Mouse (Mus musculus) CH12.LX (cell line): ENCODE data around the gene Erg28. TPM values are rescaled to one million over a fixed set of nuclear protein-coding genes. Genes with fewer than 3 reads are reported as not detected.

Experiments
- DNase-seq: peaks from one replicate; pipeline ENCODE4 v3.0.0-alpha.2; 2013; ENCODE audit errors: extremely low read depth
- H3K27ac ChIP-seq: 2 replicates; pipeline ENCODE4 v1.5.1; 2012; ENCODE audit warnings: low read depth, mild to moderate bottlenecking, control low read depth, moderate library complexity; ENCODE audit not compliant: insufficient read depth
- H3K27me3 ChIP-seq: replicated peaks from 2 replicates; pipeline ENCODE3; 2012; ENCODE audit warnings: inconsistent platforms
- H3K36me3 ChIP-seq, 2 experiments: replicated peaks in 1 of 2; 2 replicates each; pipeline versions ENCODE3 to v1.6.1; 2012; ENCODE audit warnings: inconsistent platforms in 1 of 2, low read length in 1 of 2, mild to moderate bottlenecking in 1 of 2, mixed read lengths in 1 of 2, moderate library complexity in 1 of 2; ENCODE audit not compliant: control insufficient read depth in 1 of 2, insufficient read depth in 1 of 2
- H3K4me1 ChIP-seq, 2 experiments: 2 replicates each; pipeline ENCODE4 v1.6.1; 2012; ENCODE audit warnings: inconsistent platforms in 1 of 2, moderate library complexity in 1 of 2; ENCODE audit not compliant: insufficient read depth in 2 of 2, control insufficient read depth in 1 of 2
- H3K4me2 ChIP-seq: 2 replicates; pipeline ENCODE4 v1.6.1; 2012; ENCODE audit warnings: low read depth, mild to moderate bottlenecking, control low read depth; ENCODE audit not compliant: poor library complexity, insufficient read depth, severe bottlenecking
- H3K4me3 ChIP-seq, 3 experiments: fragments of 150-350 bp in 1 of 3; sonication (generic) in 1 of 3; replicated peaks in 1 of 3; 2 replicates each; pipeline versions ENCODE3 to v1.5.1; 2011 to 2012; ENCODE audit warnings: low read depth in 2 of 3, low read length in 2 of 3, mild to moderate bottlenecking in 2 of 3, moderate library complexity in 2 of 3, control low read depth in 1 of 3, improper control_type of control experiment in 1 of 3, inconsistent platforms in 1 of 3, mixed read lengths in 1 of 3; ENCODE audit not compliant: poor library complexity in 1 of 3
- H3K79me2 ChIP-seq: replicated peaks from 2 replicates; pipeline ENCODE4 v1.6.1; 2012; ENCODE audit warnings: mild to moderate bottlenecking, moderate library complexity; ENCODE audit not compliant: control insufficient read depth, poor library complexity, insufficient read depth, severe bottlenecking; ENCODE audit errors: extremely low read depth
- H3K9ac ChIP-seq: 2 replicates; pipeline ENCODE4 v1.6.1; 2012; ENCODE audit warnings: low read depth, mild to moderate bottlenecking, control low read depth, moderate library complexity; ENCODE audit not compliant: insufficient read depth
- H3K9me3 ChIP-seq: replicated peaks from 2 replicates; pipeline ENCODE3; 2012; ENCODE audit warnings: low read length, inconsistent platforms, mixed read lengths
- CHD1 ChIP-seq: IDR thresholded peaks from 2 replicates; pipeline ENCODE4 v1.6.1; 2012; ENCODE audit warnings: low read depth, low read length, improper control_type of control experiment, inconsistent platforms
- CTCF ChIP-seq, 2 experiments: IDR thresholded peaks in 1 of 2; conservative IDR thresholded peaks in 1 of 2; 2 replicates each; pipeline ENCODE4 v1.5.1; 2011 to 2012; ENCODE audit warnings: low read depth in 2 of 2, low read length in 2 of 2, improper control_type of control experiment in 1 of 2, inconsistent platforms in 1 of 2, mild to moderate bottlenecking in 1 of 2, moderate library complexity in 1 of 2
- E2F4 ChIP-seq: IDR thresholded peaks from 2 replicates; pipeline ENCODE4 v1.6.1; 2011; ENCODE audit warnings: low read depth, low read length, improper control_type of control experiment; ENCODE audit not compliant: insufficient replicate concordance
- ETS1 ChIP-seq: conservative IDR thresholded peaks from 2 replicates; pipeline ENCODE4 v1.6.1; 2012; ENCODE audit warnings: low read depth, mild to moderate bottlenecking, inconsistent platforms, low read length, improper control_type of control experiment, moderate library complexity
- HCFC1 ChIP-seq: IDR thresholded peaks from 2 replicates; pipeline ENCODE4 v1.6.1; 2012; ENCODE audit warnings: low read depth, mild to moderate bottlenecking, inconsistent platforms, low read length, improper control_type of control experiment
- IRF4 ChIP-seq: IDR thresholded peaks from 2 replicates; pipeline ENCODE4 v1.6.1; 2014; ENCODE audit warnings: low read depth, mild to moderate bottlenecking, inconsistent platforms, low read length, improper control_type of control experiment
- JUN ChIP-seq: IDR thresholded peaks from 2 replicates; pipeline ENCODE4 v1.6.1; 2011; ENCODE audit warnings: low read depth, mild to moderate bottlenecking, low read length, improper control_type of control experiment, moderate library complexity; ENCODE audit not compliant: insufficient read depth
- JUND ChIP-seq: conservative IDR thresholded peaks from 2 replicates; pipeline ENCODE4 v1.6.1; 2011; ENCODE audit warnings: low read depth, low read length, improper control_type of control experiment
- KAT2A ChIP-seq: IDR thresholded peaks from 2 replicates; pipeline ENCODE4 v1.6.1; 2012; ENCODE audit warnings: low read length, improper control_type of control experiment, inconsistent platforms; ENCODE audit not compliant: insufficient replicate concordance
- MAFK ChIP-seq: IDR thresholded peaks from 2 replicates; pipeline ENCODE4 v1.6.1; 2011; ENCODE audit warnings: low read length, improper control_type of control experiment; ENCODE audit not compliant: insufficient replicate concordance
- MAZ ChIP-seq: IDR thresholded peaks from 2 replicates; pipeline ENCODE4 v1.6.1; 2012; ENCODE audit warnings: low read depth, mild to moderate bottlenecking, inconsistent platforms, low read length, improper control_type of control experiment, moderate library complexity
- MXI1 ChIP-seq: IDR thresholded peaks from 2 replicates; pipeline ENCODE4 v1.6.1; 2011; ENCODE audit warnings: mild to moderate bottlenecking, low read depth, low read length, improper control_type of control experiment
- MYC ChIP-seq: IDR thresholded peaks from 2 replicates; pipeline ENCODE4 v1.6.1; 2011; ENCODE audit warnings: low read depth, mild to moderate bottlenecking, improper control_type of control experiment, low read length
- NRF1 ChIP-seq: IDR thresholded peaks from 2 replicates; pipeline ENCODE4 v1.6.1; 2014; ENCODE audit warnings: low read depth, mild to moderate bottlenecking, inconsistent platforms, low read length, improper control_type of control experiment, moderate library complexity
- POLR2A ChIP-seq: IDR thresholded peaks from 2 replicates; pipeline ENCODE4 v1.6.1; 2011; ENCODE audit warnings: low read depth, mild to moderate bottlenecking, improper control_type of control experiment, low read length
- POLR2AphosphoS2 ChIP-seq: IDR thresholded peaks from 2 replicates; pipeline ENCODE4 v1.6.1; 2011; ENCODE audit warnings: low read depth, low read length, improper control_type of control experiment
- RCOR1 ChIP-seq: conservative IDR thresholded peaks from 2 replicates; pipeline ENCODE4 v1.6.1; 2012; ENCODE audit warnings: low read depth, mild to moderate bottlenecking, inconsistent platforms, low read length, improper control_type of control experiment
- SIN3A ChIP-seq: IDR thresholded peaks from 2 replicates; pipeline ENCODE4 v1.6.1; 2012; ENCODE audit warnings: low read length, improper control_type of control experiment, inconsistent platforms
- TCF12 ChIP-seq: IDR thresholded peaks from 2 replicates; pipeline ENCODE4 v1.6.1; 2014; ENCODE audit warnings: low read depth, mild to moderate bottlenecking, inconsistent platforms, low read length, improper control_type of control experiment
- UBTF ChIP-seq: IDR thresholded peaks from 2 replicates; pipeline ENCODE4 v1.6.1; 2012; ENCODE audit warnings: low read depth, mild to moderate bottlenecking, inconsistent platforms, low read length, improper control_type of control experiment, moderate library complexity
- USF2 ChIP-seq: conservative IDR thresholded peaks from 2 replicates; pipeline ENCODE4 v1.6.1; 2011; ENCODE audit warnings: low read depth, low read length, improper control_type of control experiment
- ZMIZ1 ChIP-seq: IDR thresholded peaks from 2 replicates; pipeline ENCODE4 v1.6.1; 2012; ENCODE audit warnings: low read depth, mild to moderate bottlenecking, inconsistent platforms, low read length, improper control_type of control experiment
- ZNF384 ChIP-seq: IDR thresholded peaks from 2 replicates; pipeline ENCODE4 v1.6.1; 2012; ENCODE audit warnings: low read depth, low read length, improper control_type of control experiment, inconsistent platforms
- dilution Hi-C: fragments of 300-500 bp; cut with MboI; formaldehyde crosslinking; loops from 2 replicates; pipeline ENCODE4 v1.14.3; 2020; ENCODE audit warnings: low sequenced_read_pairs; ENCODE audit not compliant: extremely low pct_unique_long_range_greater_than_20kb, extremely low pct_ligation_motif_present
- in situ Hi-C: fragments of 300-500 bp; cut with MboI; formaldehyde crosslinking; loops from 3 replicates; pipeline ENCODE4 v1.14.3; 2019; ENCODE audit warnings: low sequenced_read_pairs, low pct_ligation_motif_present, low pct_unique_long_range_greater_than_20kb, mixed read lengths
- polyA plus RNA-seq: library from polyadenylated mRNA; unstranded; fragments of >175 nt; gene quantifications from 2 replicates; pipeline ENCODE4 v1.2.1, GENCODE M21; 2012; ENCODE audit warnings: low read depth; ENCODE audit not compliant: insufficient read length
- total RNA-seq, 2 experiments: library from RNA; depleted of rRNA; stranded (reverse); fragments of 300-350 nt in 1 of 2; fragments of >200 nt in 1 of 2; gene quantifications; 2 replicates each; pipeline ENCODE4 v1.2.3; 2012 to 2014

The Erg28 gene
- total and polyA plus RNA-seq, 3 experiments: 83.6 to 318 (median 143) TPM

GRCm38 (mm10) chr12:85834543-85834942 is 10.2 kb upstream of the Erg28 start:
- dilution Hi-C loops: no loop called here
- Histone ChIP-seq H3K27ac (no peak overlapping the region), H3K4me1 (no peaks in the 10 kb centered on the region), H3K36me3 (peaks cover 0 to 49% of the 10 kb centered on the region in 2 experiments), H3K79me2 (no peaks in the 10 kb centered on the region), H3K9me3 (no peaks in the 10 kb centered on the region), H3K27me3 (no peaks in the 10 kb centered on the region), H3K4me3 (no peak overlapping the region), H3K9ac (no peak overlapping the region), H3K4me2 (no peak overlapping the region)
- in situ Hi-C loops: no loop called here
- TF ChIP-seq USF2 (no peak), KAT2A (no peak), UBTF (no peak), POLR2AphosphoS2 (no peak), CTCF (conservative IDR thresholded peaks at IDR 0.05 in 1 of 2, IDR thresholded peaks at IDR 0.05 in 1 of 2; ENCODE audit: low read depth in 2 of 2, low read length in 2 of 2) (no peak), HCFC1 (no peak)
- no peak for DNase-seq

GRCm38 (mm10) chr12:85830691-85831090 is 6.3 kb upstream of the Erg28 start:
- dilution Hi-C loops (no loop called here), in situ Hi-C loops (no loop called here)
- H3K9me3 ChIP-seq: no peaks in the 10 kb centered on the region
- H3K27ac ChIP-seq: no peak overlapping the region
- H3K4me1 ChIP-seq: peaks cover 0 to 2% of the 10 kb centered on the region in 2 experiments; a peak in 1 of 4 replicates
- peaks cover 4 to 65% of the 10 kb centered on the region in 2 experiments for H3K36me3 ChIP-seq
- no peak overlapping the region for H3K9ac ChIP-seq
- no peak for DNase-seq
- no peak for TF ChIP-seq ZNF384
- TF ChIP-seq POLR2A: no peak
- TF ChIP-seq MYC: no peak
- TF ChIP-seq ZMIZ1: no peak
- no peak for TF ChIP-seq IRF4
- no peak for TF ChIP-seq TCF12
- no peak for TF ChIP-seq JUND
- no peak for TF ChIP-seq SIN3A
- no peak for TF ChIP-seq USF2
- no peak for TF ChIP-seq HCFC1
- no peak for TF ChIP-seq E2F4
- no peak for TF ChIP-seq JUN
- no peak for TF ChIP-seq MXI1
- TF ChIP-seq MAFK: no peak
- no peak for TF ChIP-seq ETS1
- no peak for TF ChIP-seq NRF1
- no peak for TF ChIP-seq MAZ
- TF ChIP-seq RCOR1: no peak
- no peak for TF ChIP-seq CHD1
- no peaks in the 10 kb centered on the region for H3K27me3 ChIP-seq
- no peak overlapping the region for H3K4me2 ChIP-seq
- H3K4me3 ChIP-seq: no peak overlapping the region
- no peaks in the 10 kb centered on the region for H3K79me2 ChIP-seq
